Mouse (Mus musculus) neutrophil, adult 65 days (primary cell): ENCODE measurements around the gene Ppm1l. TPM values are rescaled to one million over a fixed set of nuclear protein-coding genes. Genes with fewer than 3 reads are reported as not detected.

Experiments
- total RNA-seq: library from RNA; stranded (reverse); gene quantifications from 2 replicates; pipeline ENCODE4 v1.2.4, GENCODE M21; 2023

The Ppm1l gene
- total RNA-seq = 0.88 and 1.3 TPM in 2 replicates

GRCm38 (mm10) chr3:69316391-69317195 is at the start of gene Ppm1l:
Gene Ppm1l (plus strand): TSS chr3:69316861.

GRCm38 (mm10) chr3:69598261-69599165 is 281.9 kb downstream of the Ppm1l start, which contains the start of gene B3galnt1:
Gene B3galnt1 (minus strand): TSS chr3:69598960.

Other genes with a start within 250 kb of the Ppm1l start
- 162 and 205 TPM in 2 replicates for gene Kpna4, start 189.7 kb upstream of the Ppm1l start, total RNA-seq
- gene Arl14, start 94.4 kb upstream of the Ppm1l start, total RNA-seq = not detected in 2 replicates